Mouse (Mus musculus): ENCODE measurements around the gene Myo16. TPM values are rescaled to one million over a fixed set of nuclear protein-coding genes. Genes with fewer than 3 reads are reported as not detected.
A peak's percentile ranks its signal among the peaks of the same experiment; 100 is the strongest.

Gene Myo16
- polyA plus RNA-seq, 1 experiment, result 0.08 TPM

DNA sequence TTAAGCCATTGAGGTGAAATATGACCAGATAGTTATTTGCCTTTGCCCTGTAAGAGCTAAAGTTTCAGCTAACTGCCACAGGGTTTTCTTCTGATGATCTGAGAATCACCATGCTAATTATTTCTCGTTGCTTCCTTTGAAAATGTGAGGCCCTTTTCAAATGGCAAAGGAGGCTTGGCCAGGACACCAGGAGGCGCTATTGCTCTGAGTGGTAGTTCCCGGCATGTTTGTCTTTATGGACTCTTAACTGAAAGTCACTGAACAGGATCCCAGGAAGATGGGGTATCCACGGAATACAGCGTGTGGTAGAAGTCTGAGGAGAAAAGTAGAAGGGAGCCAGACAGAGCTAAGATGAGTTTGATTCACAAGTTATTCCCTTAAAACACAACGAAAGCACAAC lies 420.4 kb downstream of the Myo16 start:
- DNase-seq, result peak; percentile 76
- Histone ChIP-seq H3K4me1 (ENCODE audit: control insufficient read depth, insufficient read depth, low read length) (no peaks in the 10 kb centered on the region), H3K36me3 (ENCODE audit: control insufficient read depth, insufficient read depth, low read length) (no peaks in the 10 kb centered on the region), H3K27me3 (replicated peaks; ENCODE audit: control insufficient read depth, insufficient read depth, low read length) (no peaks in the 10 kb centered on the region), H3K4me3 (ENCODE audit: insufficient read depth, low read depth, low read length) (no peak overlapping the region), H3K27ac (ENCODE audit: insufficient read depth, low read depth, low read length) (no peak overlapping the region)
- WGBS, result 12% methylated on average over 6 of the region's 6 CpGs
- TF ChIP-seq POLR2A (IDR thresholded peaks at IDR 0.05; ENCODE audit: low read depth, low read length) (no peak), CTCF (conservative IDR thresholded peaks at IDR 0.05; ENCODE audit: insufficient read depth, insufficient read length, low read depth, low read length) (peak; percentile 90)

DNA sequence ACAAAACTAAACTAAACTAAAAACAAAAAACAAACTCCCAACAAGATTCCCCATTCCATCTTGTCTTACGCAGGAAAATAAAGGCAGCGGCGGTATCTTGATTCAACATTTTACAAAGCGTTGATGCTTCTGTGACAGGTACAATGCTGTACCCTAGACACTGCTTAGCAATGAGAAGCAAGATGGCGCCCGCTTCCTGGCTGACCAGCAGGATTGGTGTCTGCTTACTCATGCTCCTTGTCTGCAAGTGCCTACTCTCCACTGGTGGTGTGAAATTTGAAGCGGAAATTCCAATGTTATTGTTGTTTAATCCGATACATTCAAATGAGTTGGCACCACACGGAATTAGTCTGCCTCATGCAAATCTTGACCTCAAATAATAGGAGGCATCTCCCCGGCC lies 421.5 kb downstream of the Myo16 start:
- WGBS, result 93% methylated on average over 10 of the region's 10 CpGs
- H3K4me3 ChIP-seq (ENCODE audit: insufficient read depth, low read depth, low read length), result no peak overlapping the region

GRCm38 (mm10) chr8:10586956-10587744 lies 433.4 kb downstream of the Myo16 start:
- WGBS, result 12% methylated on average over 14 of the region's 14 CpGs
- Histone ChIP-seq H3K36me3 (ENCODE audit: control insufficient read depth, insufficient read depth, low read length) (no peaks in the 10 kb centered on the region), H3K4me3 (ENCODE audit: insufficient read depth, low read depth, low read length) (no peak overlapping the region), H3K4me1 (ENCODE audit: control insufficient read depth, insufficient read depth, low read length) (no peaks in the 10 kb centered on the region), H3K27me3 (replicated peaks; ENCODE audit: control insufficient read depth, insufficient read depth, low read length) (no peaks in the 10 kb centered on the region), H3K27ac (ENCODE audit: insufficient read depth, low read depth, low read length) (no peak overlapping the region)
- peak; percentile 63 for DNase-seq
- TF ChIP-seq POLR2A (IDR thresholded peaks at IDR 0.05; ENCODE audit: low read depth, low read length) (no peak), CTCF (conservative IDR thresholded peaks at IDR 0.05; ENCODE audit: insufficient read depth, insufficient read length, low read depth, low read length) (no peak)

More for the DNA sequence above, 421.5 kb downstream of the Myo16 start:
- H3K27ac ChIP-seq (ENCODE audit: insufficient read depth, low read depth, low read length), result no peak overlapping the region
- H3K36me3 ChIP-seq (ENCODE audit: control insufficient read depth, insufficient read depth, low read length), result no peaks in the 10 kb centered on the region
- no peaks in the 10 kb centered on the region for H3K4me1 ChIP-seq (ENCODE audit: control insufficient read depth, insufficient read depth, low read length)
- no peak for DNase-seq
- TF ChIP-seq CTCF (conservative IDR thresholded peaks at IDR 0.05; ENCODE audit: insufficient read depth, insufficient read length, low read depth, low read length), result no peak
- TF ChIP-seq POLR2A (IDR thresholded peaks at IDR 0.05; ENCODE audit: low read depth, low read length), result no peak
- H3K27me3 ChIP-seq (replicated peaks; ENCODE audit: control insufficient read depth, insufficient read depth, low read length), result no peaks in the 10 kb centered on the region

DNA sequence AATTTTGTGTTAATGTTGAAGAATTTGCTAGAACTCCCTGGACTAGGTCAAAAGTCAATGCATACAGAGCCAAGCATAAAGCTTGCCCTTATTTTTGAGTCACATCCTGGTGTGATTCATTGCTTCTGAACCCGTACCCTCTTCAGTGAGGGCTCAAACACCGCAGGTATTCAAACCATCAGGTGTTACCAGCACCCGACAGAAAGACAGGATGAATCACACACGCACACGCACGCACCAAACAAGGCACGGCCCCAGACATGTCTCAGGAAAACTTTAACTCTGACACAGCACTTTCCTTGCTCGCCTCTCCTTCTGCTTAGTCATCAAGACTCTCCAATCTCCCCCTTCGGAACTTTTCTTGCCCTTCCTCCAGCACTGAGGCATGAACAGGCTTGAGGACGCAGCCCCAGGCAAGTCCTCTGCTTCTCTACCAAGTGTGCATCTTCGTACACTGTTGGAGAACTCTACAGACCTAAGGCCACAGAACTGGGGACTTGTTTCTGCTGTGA lies 435.8 kb downstream of the Myo16 start:
- no peaks in the 10 kb centered on the region for H3K36me3 ChIP-seq (ENCODE audit: control insufficient read depth, insufficient read depth, low read length)
- no peak overlapping the region for H3K4me3 ChIP-seq (ENCODE audit: insufficient read depth, low read depth, low read length)
- no peak for DNase-seq
- no peaks in the 10 kb centered on the region for H3K27me3 ChIP-seq (replicated peaks; ENCODE audit: control insufficient read depth, insufficient read depth, low read length)
- WGBS, result 62% methylated on average over 11 of the region's 11 CpGs
- no peak for TF ChIP-seq CTCF (conservative IDR thresholded peaks at IDR 0.05; ENCODE audit: insufficient read depth, insufficient read length, low read depth, low read length)
- TF ChIP-seq POLR2A (IDR thresholded peaks at IDR 0.05; ENCODE audit: low read depth, low read length), result no peak
- H3K4me1 ChIP-seq (ENCODE audit: control insufficient read depth, insufficient read depth, low read length), result no peaks in the 10 kb centered on the region
- no peak overlapping the region for H3K27ac ChIP-seq (ENCODE audit: insufficient read depth, low read depth, low read length)

- Histone ChIP-seq H3K27me3 (replicated peaks; ENCODE audit: control insufficient read depth, insufficient read depth, low read length) (no peaks in the 10 kb centered on the region), H3K4me3 (ENCODE audit: insufficient read depth, low read depth, low read length) (no peak overlapping the region), H3K27ac (ENCODE audit: insufficient read depth, low read depth, low read length) (no peak overlapping the region), H3K36me3 (ENCODE audit: control insufficient read depth, insufficient read depth, low read length) (no peaks in the 10 kb centered on the region), H3K4me1 (ENCODE audit: control insufficient read depth, insufficient read depth, low read length) (no peaks in the 10 kb centered on the region)
- no peak for DNase-seq
- 89% methylated on average over 6 of the region's 6 CpGs for WGBS
- TF ChIP-seq CTCF (conservative IDR thresholded peaks at IDR 0.05; ENCODE audit: insufficient read depth, insufficient read length, low read depth, low read length) (no peak), POLR2A (IDR thresholded peaks at IDR 0.05; ENCODE audit: low read depth, low read length) (no peak)
Measured at GRCm38 (mm10) chr8:10592917-10593316, 439.2 kb downstream of the Myo16 start.

- no peak for DNase-seq
- Histone ChIP-seq H3K4me3 (ENCODE audit: insufficient read depth, low read depth, low read length) (no peak overlapping the region), H3K27me3 (replicated peaks; ENCODE audit: control insufficient read depth, insufficient read depth, low read length) (no peaks in the 10 kb centered on the region), H3K36me3 (ENCODE audit: control insufficient read depth, insufficient read depth, low read length) (no peaks in the 10 kb centered on the region), H3K4me1 (ENCODE audit: control insufficient read depth, insufficient read depth, low read length) (no peaks in the 10 kb centered on the region), H3K27ac (ENCODE audit: insufficient read depth, low read depth, low read length) (no peak overlapping the region)
- WGBS, result 86% methylated on average over 3 of the region's 3 CpGs
- TF ChIP-seq CTCF (conservative IDR thresholded peaks at IDR 0.05; ENCODE audit: insufficient read depth, insufficient read length, low read depth, low read length) (no peak), POLR2A (IDR thresholded peaks at IDR 0.05; ENCODE audit: low read depth, low read length) (no peak)
Measured at GRCm38 (mm10) chr8:10596353-10596752, 442.6 kb downstream of the Myo16 start.

DNA sequence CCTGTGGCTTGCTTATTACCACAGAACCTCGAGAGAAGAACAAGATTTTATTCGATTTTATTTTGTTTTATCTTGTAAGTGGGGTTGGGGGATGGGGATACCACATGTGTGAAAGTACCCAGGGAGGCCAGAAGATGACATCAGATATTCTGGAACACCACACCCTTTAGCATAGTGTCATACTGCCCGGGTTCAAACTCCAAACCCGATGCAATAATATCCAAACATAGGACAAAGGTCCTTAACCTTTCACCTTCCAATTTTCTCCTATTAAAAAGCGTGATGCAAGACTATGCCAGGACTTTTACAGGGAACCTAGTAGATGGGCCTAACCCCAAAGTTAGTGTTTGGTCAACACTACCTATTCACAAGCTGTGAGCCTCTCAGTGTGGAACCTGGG lies 443.9 kb downstream of the Myo16 start:
- H3K27ac ChIP-seq (ENCODE audit: insufficient read depth, low read depth, low read length), result no peak overlapping the region
- TF ChIP-seq CTCF (conservative IDR thresholded peaks at IDR 0.05; ENCODE audit: insufficient read depth, insufficient read length, low read depth, low read length) (no peak), POLR2A (IDR thresholded peaks at IDR 0.05; ENCODE audit: low read depth, low read length) (no peak)
- no peaks in the 10 kb centered on the region for H3K27me3 ChIP-seq (replicated peaks; ENCODE audit: control insufficient read depth, insufficient read depth, low read length)
- WGBS, result 74% methylated on average over 5 of the region's 5 CpGs
- H3K4me1 ChIP-seq (ENCODE audit: control insufficient read depth, insufficient read depth, low read length), result no peaks in the 10 kb centered on the region
- no peak overlapping the region for H3K4me3 ChIP-seq (ENCODE audit: insufficient read depth, low read depth, low read length)
- DNase-seq, result no peak
- no peaks in the 10 kb centered on the region for H3K36me3 ChIP-seq (ENCODE audit: control insufficient read depth, insufficient read depth, low read length)

Data from kidney, adult 2 months (tissue).